Mouse (Mus musculus) olfactory bulb, adult 2 months (tissue): ENCODE data around the gene Smurf1.

Source experiments
- CTCF ChIP-seq: fragments of 200-500 bp; IDR thresholded peaks from 2 replicates; pipeline ENCODE4 v1.5.1; 2012; ENCODE audit warnings: low read depth, mild to moderate bottlenecking, low read length, moderate library complexity; ENCODE audit not compliant: insufficient read depth
- POLR2A ChIP-seq: fragments of 200-500 bp; IDR thresholded peaks from 2 replicates; pipeline ENCODE4 v1.6.1; 2012; ENCODE audit warnings: mild to moderate bottlenecking, low read depth, low read length, moderate library complexity; ENCODE audit not compliant: insufficient read depth

- TF ChIP-seq POLR2A (no peak), CTCF (no peak)
Measured at GRCm38 (mm10) chr5:144942431-144942830, 23.2 kb downstream of the Smurf1 start.
